Mouse (Mus musculus): Measurements from ENCODE around the gene Mrm1. TPM values are rescaled to one million over a fixed set of nuclear protein-coding genes. Genes with fewer than 3 reads are reported as not detected.
A peak's percentile ranks its signal among the peaks of the same experiment; 100 is the strongest.

Gene Mrm1
- total RNA-seq, 2 experiments from 2014 or later = 6.5 to 6.7 TPM

GRCm38 (mm10) chr11:84817362-84817761 lies 2.0 kb downstream of the Mrm1 start:
- DNase-seq (ENCODE audit: low spot score in 2 of 2) = no peak

GRCm38 (mm10) chr11:84813724-84814510 lies 5.4 kb downstream of the Mrm1 start:
- DNase-seq (ENCODE audit: low spot score in 2 of 2) = peak; percentile 47 to 70

GRCm38 (mm10) chr11:84804373-84804772 lies 14.9 kb downstream of the Mrm1 start:
- no peak for DNase-seq (ENCODE audit: low spot score in 2 of 2)

DNA sequence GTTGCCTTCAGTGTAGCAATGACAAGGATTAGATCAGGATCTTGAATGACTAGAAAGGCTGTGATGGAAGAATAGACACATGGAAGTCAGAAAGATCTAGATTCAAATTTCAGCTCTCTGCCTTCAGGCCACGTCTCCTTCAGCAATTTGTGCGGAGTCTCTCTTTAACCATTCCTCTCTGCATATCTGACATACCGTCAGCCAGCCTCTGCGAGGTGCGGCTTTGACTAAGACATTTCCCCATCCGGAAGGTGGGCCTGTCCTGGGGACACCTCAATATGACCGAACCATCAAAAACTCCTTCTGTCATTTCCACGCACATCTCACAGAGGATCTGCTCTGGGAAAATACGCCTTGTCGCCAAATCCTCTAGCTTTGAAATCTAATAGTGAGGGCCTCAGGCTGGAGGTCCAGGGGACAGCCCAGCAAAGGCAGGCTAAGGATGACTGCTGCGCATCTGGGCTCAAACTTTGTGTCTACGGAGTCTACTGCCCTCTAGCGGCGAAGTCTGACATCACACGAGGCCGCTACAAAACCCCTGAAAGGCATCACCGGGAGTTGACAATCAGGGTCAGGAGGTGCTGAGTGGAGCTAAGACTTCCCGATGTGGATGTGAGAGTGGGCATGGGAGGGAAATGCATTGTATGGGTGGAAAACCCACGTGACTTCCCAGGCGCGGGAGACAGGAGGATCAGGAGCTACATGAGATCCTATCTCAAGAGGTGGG lies 21.5 kb downstream of the Mrm1 start:
- peak; percentile 56 to 70 for DNase-seq (ENCODE audit: low spot score in 2 of 2)

DNA sequence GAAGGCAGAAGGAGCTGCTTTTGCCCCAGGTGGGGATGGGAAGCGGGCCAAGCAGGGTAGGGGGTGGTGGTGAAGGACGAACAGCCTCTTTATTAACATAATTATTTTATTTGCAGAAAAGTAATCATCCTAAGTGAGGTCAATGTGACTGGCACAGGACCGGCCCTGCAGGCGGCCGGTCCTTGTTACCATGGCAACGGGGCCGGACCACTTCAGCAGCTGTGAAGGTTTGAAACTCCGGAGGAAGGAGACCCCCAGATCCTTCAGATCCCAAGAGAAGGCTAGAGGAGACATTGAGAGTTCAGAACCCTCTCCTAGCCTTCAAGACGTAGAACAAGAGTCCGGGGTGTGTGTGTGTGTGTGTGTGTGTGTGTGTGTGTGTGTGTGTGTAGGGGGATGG lies 22.3 kb downstream of the Mrm1 start:
- no peak for DNase-seq (ENCODE audit: low spot score in 2 of 2)

- peak; percentile 47 to 69 for DNase-seq (ENCODE audit: low spot score in 2 of 2)
These were observed 24.7 kb downstream of the Mrm1 start for GRCm38 (mm10) chr11:84794496-84795113.

DNA sequence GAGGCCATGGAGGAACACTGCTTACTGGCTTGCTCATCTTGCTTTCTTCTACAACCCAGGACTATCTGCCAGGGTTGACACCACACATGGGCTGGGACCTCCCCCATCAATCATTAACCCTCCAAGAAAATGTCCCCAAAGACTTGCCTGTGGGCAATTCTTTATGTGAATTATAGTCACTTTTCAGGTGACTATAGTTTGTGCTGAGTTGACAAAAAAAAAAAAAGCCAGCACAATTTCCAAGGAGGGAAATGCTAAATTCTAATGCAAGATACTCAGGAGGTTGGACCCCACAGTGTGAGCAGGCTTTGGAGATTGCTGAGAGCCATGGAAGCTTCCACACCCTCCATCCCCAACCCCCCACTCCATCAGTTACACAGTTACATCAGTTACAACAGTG lies 25.8 kb downstream of the Mrm1 start:
- DNase-seq (ENCODE audit: low spot score in 2 of 2) = no peak

GRCm38 (mm10) chr11:84790383-84790782 lies 28.9 kb downstream of the Mrm1 start:
- DNase-seq (ENCODE audit: low spot score in 2 of 2) = no peak

GRCm38 (mm10) chr11:84780143-84780870 lies 39.0 kb downstream of the Mrm1 start:
- DNase-seq (ENCODE audit: low spot score in 2 of 2) = no peak

DNA sequence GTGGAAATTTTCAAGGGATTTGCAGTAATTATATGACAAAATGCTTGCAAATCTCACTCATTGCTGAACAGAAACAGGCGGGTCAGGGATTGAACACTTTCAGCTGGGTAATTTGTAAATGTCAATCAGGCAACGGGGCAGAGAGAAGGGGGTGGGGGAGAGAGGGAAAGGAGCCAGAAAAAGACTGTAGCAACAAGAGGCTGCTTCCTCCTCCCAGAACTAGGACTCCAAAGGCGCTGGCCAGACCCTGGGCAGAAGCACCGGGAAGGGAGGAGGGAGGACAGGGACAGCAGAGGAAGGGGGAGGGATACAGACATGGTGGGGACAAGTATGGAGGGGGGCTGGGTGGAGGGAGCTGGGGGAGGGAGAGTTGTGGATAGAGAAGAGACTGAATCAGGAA lies 43.8 kb downstream of the Mrm1 start:
- DNase-seq (ENCODE audit: low spot score in 2 of 2) = no peak

- DNase-seq (ENCODE audit: low spot score in 2 of 2) = no peak
These were observed 44.3 kb downstream of the Mrm1 start for GRCm38 (mm10) chr11:84774870-84775514.

DNA sequence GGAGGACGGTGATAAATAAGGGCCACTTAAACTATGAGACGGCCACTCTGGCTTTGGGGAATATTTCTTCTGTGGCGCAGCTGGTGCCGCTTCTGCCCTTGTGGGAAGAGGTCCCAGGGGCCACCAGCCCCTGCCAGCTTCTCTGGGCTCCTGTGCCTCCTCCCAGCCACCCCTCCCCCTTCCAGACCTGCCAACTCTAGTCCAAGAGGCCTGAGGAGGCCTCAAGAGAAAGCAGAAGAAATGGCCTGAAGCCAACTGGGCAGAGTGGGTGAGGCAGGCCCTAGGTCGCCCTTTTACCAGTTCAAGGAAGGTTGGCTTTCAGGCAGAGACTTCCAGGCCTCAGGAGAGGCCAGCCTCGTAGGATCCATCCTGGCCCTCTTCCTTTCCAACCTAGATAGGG lies 51.4 kb downstream of the Mrm1 start:
- no peak for DNase-seq (ENCODE audit: low spot score in 2 of 2)

DNA sequence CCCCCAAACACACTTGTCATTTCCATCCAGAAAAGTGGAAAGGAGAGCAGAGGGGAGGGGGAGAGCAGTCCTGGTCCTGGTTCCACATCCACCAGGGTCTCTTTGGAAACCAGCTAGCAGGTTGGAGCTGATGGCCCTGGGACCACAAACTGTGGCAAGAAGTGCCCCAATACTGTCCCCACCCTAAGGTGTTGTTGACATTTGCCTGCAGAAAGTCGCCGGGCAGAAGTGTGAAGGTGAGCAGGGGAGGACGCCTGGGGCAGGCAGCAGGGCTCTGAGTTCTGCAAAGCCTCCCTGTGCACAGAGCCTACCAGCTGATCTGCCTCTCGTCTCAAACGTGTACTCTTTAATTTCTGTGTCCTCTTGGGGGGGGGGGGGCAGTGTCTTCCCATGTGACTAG lies 54.2 kb downstream of the Mrm1 start:
- no peak for DNase-seq (ENCODE audit: low spot score in 2 of 2)

- no peak for DNase-seq (ENCODE audit: low spot score in 2 of 2)
These were observed 54.8 kb downstream of the Mrm1 start for GRCm38 (mm10) chr11:84764527-84764961.

DNA sequence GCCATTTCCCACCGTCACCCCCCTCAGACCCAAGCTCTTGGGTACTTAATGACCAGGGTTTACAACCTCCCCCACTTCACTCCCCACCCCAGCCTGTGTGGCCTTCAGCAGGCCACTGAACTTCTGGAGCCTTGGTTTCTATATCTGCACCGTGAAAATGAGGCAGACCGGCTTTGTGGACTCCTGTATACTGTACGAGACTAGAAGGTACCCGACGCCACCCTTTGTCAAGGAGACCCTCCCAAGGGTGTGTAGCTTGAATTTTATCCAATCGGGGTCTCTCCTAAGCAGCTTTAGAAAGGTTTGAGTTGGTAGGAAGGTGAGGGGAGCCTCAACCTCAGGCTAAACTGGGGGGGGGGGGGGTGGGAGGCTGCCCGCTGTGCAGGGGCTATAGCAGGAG lies 55.2 kb downstream of the Mrm1 start:
- DNase-seq (ENCODE audit: low spot score in 2 of 2) = no peak

Other genes starting within 250 kb of the Mrm1 start
- gene Dhrs11, start 9.5 kb upstream of the Mrm1 start, total RNA-seq (2021) = 10 to 100 TPM; 13.7 to 16.9 TPM
- 10 to 100 TPM; 57.5 to 63.0 TPM for gene Ggnbp2, start 51.3 kb upstream of the Mrm1 start, total RNA-seq (2021)
- 1 to 10 TPM; 7.7 to 7.8 TPM for gene Myo19, start 60.6 kb upstream of the Mrm1 start, total RNA-seq (2021)
- gene Pigw, start 60.8 kb upstream of the Mrm1 start, total RNA-seq (2021) = 1 to 10 TPM; 5.6 to 6.4 TPM
- 10 to 100 TPM; 12.2 to 14.7 TPM for gene Znhit3, start 96.9 kb upstream of the Mrm1 start, total RNA-seq (2021)
- gene Car4, start 138.3 kb upstream of the Mrm1 start, total RNA-seq (2021) = 1 to 10 TPM; 6.7 to 8.7 TPM